Mouse (Mus musculus): ENCODE data around the gene Gm42669.

Gm42669 gene

DNA sequence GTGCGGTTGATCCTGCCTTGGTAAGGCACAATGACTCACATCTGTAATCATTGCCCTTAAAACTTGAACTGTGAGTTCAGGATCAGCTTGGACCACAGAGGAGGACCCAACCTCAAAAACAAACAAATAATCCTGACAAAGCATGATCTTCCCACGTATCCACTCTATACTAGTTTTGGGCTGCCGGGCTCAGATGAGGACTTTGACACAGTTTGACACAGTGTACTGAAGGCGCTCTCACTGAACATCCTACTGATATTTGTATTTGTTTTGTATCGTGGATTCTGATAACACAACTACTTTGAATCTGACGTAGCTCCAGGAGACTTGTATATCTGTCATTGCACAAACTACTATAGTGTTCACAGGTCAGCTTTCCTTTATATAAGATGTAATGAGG is 14.0 kb downstream of the Gm42669 start:
- DNase-seq (ENCODE audit: low read depth in 1 of 2, low spot score in 2 of 2) = no peak

DNA sequence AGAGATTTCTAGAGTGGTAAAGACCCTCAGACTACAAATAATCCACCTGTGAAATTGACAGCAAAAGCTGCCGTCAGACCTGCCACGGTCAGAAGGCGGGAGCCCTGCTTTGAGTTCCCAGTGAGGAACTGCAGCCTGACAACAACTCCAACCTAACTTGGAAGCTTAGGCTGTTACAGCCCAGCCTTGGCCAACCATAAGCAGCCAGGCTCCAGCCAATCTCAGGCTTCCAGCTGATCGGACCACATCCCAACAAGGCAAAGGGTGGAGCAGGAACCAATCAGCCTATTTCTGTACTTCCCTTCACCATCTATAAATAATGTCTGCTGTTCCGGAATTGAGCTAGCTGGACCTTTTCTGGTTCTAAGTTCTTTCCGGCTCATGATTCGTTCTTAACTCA is 14.5 kb downstream of the Gm42669 start:
- DNase-seq (ENCODE audit: low read depth in 1 of 2, low spot score in 2 of 2) = no peak

DNA sequence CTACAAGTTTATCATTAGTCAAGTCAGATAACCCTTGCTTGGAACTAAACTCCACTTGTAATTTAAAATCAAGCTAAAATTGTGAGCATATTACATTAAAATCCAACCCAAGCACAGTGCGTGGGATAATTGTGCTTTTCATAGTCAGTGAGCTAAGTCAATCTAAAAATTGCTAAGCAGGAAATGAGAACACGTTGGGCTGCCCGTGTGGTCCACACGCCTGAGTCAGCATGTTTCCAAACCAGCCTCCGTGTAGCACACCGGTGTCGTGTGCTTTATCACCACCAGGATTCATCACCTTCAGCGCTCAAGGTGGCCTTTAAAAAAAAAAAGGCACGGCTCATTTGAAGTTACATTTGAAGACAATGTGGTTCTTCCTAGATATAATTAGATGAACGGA is 16.9 kb downstream of the Gm42669 start:
- DNase-seq (ENCODE audit: low read depth in 1 of 2, low spot score in 2 of 2) = no peak

DNA sequence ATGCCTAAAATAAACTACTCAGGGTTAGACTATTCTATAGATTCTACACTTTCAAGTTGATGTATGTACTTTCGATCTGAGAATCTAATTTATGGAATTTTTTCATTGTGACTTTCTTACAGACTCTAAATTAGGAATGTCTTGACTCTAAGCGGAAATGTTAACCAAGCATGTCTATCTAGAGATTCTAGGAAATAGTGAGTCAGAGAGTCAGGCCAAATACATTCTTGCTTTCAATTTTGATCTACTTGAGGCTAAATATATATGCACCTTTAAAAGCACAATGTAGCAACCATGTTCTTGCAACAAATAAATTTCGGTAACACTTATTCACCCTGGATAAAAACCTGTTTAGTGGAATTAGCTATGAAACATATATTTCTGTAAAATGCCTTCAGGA is 21.4 kb downstream of the Gm42669 start:
- DNase-seq (ENCODE audit: low read depth in 1 of 2, low spot score in 2 of 2) = no peak

DNA sequence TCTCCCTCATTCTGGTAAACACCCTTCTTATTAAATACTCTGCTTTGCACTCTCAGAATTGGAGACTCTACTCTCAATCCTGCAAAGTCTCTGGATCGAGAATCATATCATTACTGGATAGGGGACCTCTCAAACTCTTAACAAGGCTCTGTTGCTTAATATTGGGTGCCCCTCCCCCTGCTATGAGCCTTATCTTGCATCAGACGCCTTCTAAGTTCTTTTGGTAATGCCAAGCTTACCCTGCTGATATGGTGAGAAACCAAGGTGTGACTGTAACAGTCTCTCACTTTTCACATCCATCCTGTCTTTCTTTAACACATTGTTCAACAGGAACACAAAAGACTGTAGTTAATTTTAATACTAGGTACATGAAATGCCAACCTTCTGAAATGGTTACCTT is 26.2 kb downstream of the Gm42669 start:
- DNase-seq (ENCODE audit: low read depth in 1 of 2, low spot score in 2 of 2) = no peak

DNA sequence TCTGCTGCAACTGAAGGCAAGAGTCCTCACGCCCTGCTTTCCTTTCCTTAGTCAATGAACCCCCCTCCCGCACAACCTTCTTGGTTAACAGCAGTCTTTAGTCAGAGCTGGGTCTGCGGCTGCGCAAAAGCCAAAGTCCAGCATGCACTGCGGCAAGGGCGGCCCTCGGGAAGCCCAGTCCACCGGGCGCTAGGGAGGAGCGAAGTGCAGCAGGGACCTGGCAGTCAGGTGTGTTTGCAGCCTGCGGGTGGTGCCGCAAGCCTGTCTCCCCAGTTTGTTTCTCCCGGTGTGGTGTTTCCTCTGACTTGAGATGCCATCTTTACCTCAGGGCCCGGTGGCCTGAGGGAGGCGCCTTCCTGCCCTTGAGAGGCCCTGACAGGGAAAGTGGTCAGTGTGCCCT is 27.2 kb downstream of the Gm42669 start, which contains the start of gene 1700028K03Rik:
1700028K03Rik (plus strand) TSS at position 129 of the 400 bp plus-strand sequence.
- no peak for DNase-seq (ENCODE audit: low read depth in 1 of 2, low spot score in 2 of 2)

DNA sequence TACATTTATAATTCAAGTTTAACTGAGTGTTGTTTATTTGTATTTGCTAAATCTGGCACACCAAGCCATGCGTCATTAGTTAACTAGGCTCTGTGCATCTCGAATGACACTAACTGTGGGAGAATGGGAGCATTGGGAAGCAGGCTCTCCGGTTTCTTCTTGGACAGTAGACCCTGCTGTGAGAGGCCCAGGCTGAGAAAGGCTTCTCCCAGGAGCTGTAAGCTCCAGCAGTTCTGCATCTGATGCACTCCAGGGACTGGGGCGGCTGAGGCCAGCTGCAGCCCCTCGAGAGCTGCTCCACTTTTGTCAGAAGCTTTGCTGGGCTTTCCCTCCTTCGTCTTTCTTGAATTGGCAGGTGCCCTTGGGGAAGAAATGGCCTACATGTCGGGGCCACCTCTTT is 34.3 kb downstream of the Gm42669 start:
- no peak for DNase-seq (ENCODE audit: low read depth in 1 of 2, low spot score in 2 of 2)

DNA sequence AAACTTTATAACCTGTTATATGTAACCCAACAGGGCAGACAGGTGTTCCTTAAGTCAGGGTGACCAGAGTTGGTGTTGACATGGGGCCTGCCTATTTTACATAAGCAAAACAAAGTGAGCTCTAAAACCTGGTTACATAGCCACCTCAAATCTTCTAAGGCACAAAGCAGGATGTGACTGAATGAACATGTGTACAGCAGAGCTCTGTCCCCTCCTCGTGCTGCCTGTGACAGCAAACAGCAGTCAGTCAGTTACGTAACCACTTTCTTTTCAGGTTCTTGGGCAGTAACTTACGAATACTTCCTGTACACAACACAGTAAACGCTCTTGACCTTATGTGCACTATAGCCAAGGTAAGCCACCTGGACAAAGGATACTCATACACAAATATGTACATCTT is 38.5 kb downstream of the Gm42669 start:
- no peak for DNase-seq (ENCODE audit: low read depth in 1 of 2, low spot score in 2 of 2)

DNA sequence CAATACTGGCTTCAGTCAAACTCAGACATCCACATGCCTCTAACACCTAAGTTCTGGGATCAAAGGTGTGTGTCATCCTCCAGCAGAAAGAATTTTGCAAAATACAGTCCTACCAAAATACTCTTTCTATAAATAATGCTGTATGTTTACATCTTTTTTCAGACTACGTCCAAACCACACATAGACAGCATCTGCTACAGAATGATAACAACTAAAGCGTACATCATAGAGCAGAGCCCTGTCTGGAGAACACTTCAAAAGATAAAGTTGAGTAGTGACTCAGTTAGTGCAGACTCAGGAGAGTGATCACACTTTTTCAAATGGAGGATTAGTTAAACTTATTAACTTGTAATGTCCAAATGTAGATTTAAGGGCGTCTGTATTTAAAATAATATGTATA is 40.5 kb downstream of the Gm42669 start:
- no peak for DNase-seq (ENCODE audit: low read depth in 1 of 2, low spot score in 2 of 2)

DNA sequence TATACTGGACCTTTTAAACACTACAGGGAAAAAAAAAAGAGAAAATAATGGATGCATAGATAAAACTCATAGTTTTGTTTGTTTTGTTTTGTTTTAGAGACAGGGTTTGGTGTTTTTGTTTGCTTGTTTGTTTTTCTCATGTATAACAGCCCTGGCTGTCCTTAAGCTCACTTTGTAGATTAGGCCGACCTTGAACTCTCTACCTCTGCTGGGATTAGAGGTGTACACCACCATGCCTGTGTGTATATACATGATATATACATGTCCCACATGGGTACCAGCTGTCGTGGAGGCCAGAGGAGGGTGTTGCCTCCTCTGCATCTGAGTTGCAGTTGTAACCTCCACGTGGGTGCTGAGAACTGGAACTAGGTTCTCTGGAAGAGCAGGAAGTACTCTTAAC is 41.0 kb downstream of the Gm42669 start:
- no peak for DNase-seq (ENCODE audit: low read depth in 1 of 2, low spot score in 2 of 2)

DNA sequence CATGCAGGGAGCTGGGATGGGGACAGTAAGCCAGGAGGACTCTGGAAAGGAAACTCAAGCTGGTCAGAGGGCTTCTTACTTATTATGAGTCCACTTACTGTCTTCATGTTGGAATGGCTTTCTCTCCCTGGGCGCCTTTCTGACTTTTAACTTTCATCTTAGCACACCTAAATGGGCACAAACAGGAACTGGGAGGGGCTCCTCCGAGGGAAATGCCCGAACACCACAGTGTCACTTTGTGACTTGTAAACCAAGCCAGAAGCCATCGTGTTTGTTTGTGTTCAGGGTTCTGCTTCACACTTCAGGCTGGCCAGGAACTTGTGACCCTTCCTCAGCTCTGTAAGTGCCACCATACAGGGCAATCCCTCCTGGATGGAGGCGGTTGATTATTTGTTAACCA is 46.9 kb downstream of the Gm42669 start:
- DNase-seq (ENCODE audit: low read depth in 1 of 2, low spot score in 2 of 2) = no peak

DNA sequence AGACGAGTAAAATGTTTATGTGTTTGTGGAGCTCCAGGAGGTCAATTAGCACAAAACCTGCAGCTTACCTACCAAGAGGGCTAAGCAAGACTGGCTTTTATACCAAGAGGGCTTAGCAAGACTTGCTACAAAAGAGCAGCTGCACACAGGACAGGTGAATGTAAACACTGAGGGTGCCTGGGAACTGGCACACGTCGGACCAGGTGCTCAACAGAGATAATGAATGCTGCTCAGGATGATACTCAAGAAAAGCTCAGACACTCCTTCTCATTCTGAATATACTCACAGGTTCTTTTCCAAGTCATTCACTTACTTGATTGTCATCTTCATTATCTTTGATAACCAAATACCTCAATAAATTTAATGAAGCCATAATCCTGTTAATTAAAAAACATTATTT is 49.5 kb downstream of the Gm42669 start:
- no peak for DNase-seq (ENCODE audit: low read depth in 1 of 2, low spot score in 2 of 2)

DNA sequence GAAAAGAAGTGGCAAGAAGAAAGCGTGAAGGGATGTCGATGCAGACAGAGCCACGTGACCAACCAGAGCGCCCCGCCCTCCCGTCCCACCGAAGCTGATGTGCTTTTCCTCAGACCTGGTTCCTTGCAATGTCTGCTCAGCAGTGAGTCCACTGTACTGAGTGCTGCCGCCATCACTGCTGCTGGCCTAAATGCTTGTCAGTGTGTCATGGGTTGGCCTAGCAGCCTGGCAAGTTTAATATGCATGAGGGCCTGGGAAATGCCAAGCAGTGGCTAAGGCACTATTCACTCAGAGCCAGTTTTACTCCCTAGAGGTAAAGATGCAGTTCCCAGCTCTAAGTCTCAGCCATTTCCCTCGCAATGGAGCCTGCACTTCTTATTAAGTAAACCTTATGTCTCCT is 61.7 kb downstream of the Gm42669 start:
- DNase-seq (ENCODE audit: low read depth in 1 of 2, low spot score in 2 of 2) = no peak

DNA sequence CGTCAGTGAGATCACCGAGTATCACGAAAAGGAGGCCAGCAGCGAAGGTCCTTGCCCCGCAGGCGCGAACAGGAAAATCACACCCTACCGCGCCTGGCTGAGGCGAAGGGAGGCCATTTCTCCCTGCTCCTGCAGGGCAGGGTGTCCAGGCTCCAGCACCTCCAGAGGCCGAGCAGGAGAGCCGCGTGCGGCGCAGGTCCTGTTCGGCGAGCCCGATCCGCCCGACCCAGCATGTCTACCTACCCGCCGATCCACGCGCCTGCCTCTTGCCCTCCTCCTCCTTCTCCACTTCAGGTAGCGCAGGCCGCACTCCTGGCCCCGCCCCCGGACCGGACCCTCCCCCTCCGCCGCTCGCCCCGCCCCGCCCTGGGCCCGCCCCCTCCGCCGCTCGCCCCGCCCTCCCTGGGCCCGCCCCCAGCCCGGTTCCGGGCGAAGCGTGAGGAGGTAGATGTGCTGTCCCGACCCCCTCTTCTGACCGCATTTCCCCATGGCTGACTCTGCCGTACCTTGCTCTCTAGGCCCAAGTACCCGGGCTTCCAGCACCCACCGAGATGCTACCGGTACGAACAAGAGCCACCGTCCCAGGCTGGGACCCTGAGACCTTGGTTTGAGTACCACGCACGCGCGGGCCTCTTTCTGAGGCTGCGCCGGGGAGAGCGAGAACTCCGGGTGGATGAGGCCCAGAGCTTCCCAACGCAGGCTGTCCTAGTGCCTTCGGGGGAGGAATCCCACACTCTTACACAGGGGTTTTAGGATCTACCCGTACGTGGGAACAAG is 90.1 kb downstream of the Gm42669 start, which contains the start of the genes Rpap2 and Glmn:
Rpap2 (plus strand) TSS at position 73 of the 777 bp plus-strand sequence.
Glmn (minus strand) TSS at position 588 of the 777 bp plus-strand sequence.
- DNase-seq (ENCODE audit: low read depth in 1 of 2, low spot score in 2 of 2) = peak; percentile 27 to 63

DNA sequence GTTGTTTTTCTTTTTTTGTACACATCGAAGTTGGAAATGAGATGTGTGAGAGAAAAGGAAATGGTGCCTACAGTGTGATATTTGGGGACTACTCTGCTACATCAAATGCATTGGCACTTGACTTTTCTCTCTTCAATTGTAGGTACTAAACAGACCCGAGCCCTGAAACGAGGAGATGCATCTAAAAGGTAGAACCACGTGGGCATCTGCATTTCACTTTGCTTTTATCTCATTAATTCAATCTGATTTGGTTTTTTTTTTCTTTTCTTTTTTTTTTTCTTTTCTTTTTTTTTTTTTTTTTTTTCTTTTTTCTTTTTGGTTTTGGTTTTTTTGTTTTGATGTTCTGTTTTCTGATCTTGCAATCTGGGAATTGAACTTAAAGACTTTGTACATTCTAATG is 91.0 kb downstream of the Gm42669 start:
- no peak for DNase-seq (ENCODE audit: low read depth in 1 of 2, low spot score in 2 of 2)

DNA sequence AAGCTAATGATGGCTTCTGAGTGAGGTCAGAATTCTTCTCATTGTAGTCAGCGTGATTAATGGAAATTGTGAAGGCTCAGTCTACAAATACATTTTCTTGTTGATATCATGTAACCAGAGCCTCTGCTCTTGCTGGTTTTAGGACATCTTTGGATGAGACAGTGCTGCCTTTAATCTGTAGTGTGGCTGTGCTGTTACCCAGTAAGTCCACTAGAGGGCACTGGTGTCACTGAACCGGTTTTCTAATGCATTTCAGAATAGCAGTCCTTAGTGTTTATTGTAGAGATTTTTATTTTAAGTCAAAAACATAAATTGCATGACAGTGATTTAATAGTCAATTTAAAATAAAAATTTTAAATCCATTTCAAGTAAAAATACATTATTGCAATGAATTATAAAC is 103.8 kb downstream of the Gm42669 start:
- DNase-seq (ENCODE audit: low read depth in 1 of 2, low spot score in 2 of 2) = peak in 1 of 2 experiments; percentile 23

DNA sequence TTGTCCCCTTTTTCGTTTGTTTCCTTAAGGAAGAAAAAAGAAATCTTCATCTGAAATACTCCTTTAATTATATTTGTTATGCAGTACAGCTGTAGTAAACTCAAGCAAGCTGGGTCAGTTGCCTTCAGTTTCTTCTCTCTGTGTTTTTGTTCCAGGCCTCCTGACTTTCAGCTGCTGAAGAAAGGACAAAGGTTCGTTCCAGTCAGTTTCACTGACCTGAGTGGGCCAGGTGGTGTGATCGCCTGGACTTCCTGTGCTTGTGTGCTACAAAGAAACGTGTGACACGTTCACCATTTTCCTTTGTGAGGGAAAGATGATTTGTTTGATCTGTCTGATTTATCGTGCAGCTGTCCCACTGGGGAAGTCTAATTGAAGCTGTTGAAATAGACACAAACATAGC is 110.6 kb downstream of the Gm42669 start:
- DNase-seq (ENCODE audit: low read depth in 1 of 2, low spot score in 2 of 2) = no peak

DNA sequence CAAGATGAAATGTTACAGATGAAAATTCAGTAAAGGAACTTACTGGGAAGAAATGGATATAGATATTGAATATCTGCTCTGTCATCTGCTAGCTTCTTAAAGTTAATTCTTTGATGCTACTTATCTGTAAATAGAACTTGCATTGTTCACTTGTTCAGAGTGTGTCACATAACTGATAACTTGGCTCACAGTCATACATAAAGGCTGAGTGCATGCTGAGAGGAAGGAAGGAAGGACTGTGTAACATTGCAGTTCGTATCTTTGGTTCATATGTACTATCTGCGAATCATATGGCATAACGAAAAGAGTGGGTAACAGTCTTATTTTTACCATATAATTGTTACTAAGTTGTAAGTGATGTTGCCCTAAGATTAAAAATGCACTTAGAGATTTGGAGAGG is 113.9 kb downstream of the Gm42669 start:
- no peak for DNase-seq (ENCODE audit: low read depth in 1 of 2, low spot score in 2 of 2)

Measured in monocyte, adult 2 months (primary cell).